Mouse (Mus musculus) retina, adult 2 months (tissue): ENCODE results near the gene Mtcl1.

ENCODE experiments used
- DNase-seq: peaks from one replicate; pipeline ENCODE4 v3.0.0-alpha.2; 2012; ENCODE audit warnings: low read depth, low spot score

Mtcl1 gene

GRCm38 (mm10) chr17:66325440-66326203 is 123.9 kb downstream of the Mtcl1 start:
- peak; percentile 71 for DNase-seq

- DNase-seq = no peak
Measured at GRCm38 (mm10) chr17:66324836-66325235, 124.7 kb downstream of the Mtcl1 start.

- no peak for DNase-seq
Measured at GRCm38 (mm10) chr17:66322646-66323255, 126.8 kb downstream of the Mtcl1 start.

- DNase-seq = no peak
Measured at GRCm38 (mm10) chr17:66321933-66322332, 127.6 kb downstream of the Mtcl1 start.

- no peak for DNase-seq
Measured at GRCm38 (mm10) chr17:66320716-66321372, 128.7 kb downstream of the Mtcl1 start.

- DNase-seq = no peak
Measured at GRCm38 (mm10) chr17:66318031-66318430, 131.5 kb downstream of the Mtcl1 start.

- DNase-seq = no peak
Measured at GRCm38 (mm10) chr17:66317576-66317975, 132.0 kb downstream of the Mtcl1 start.

- DNase-seq = no peak
Measured at GRCm38 (mm10) chr17:66317156-66317555, 132.4 kb downstream of the Mtcl1 start.

- DNase-seq = no peak
Measured at GRCm38 (mm10) chr17:66315451-66315850, 134.1 kb downstream of the Mtcl1 start.

- DNase-seq = no peak
Measured at GRCm38 (mm10) chr17:66314566-66315285, 134.8 kb downstream of the Mtcl1 start.

- DNase-seq = no peak
Measured at GRCm38 (mm10) chr17:66301906-66302305, 147.6 kb downstream of the Mtcl1 start.

- DNase-seq = no peak
Measured at GRCm38 (mm10) chr17:66301267-66301666, 148.3 kb downstream of the Mtcl1 start.

GRCm38 (mm10) chr17:66297721-66298120 is 151.8 kb downstream of the Mtcl1 start:
- no peak for DNase-seq

- DNase-seq = no peak
Measured at GRCm38 (mm10) chr17:66293581-66293980, 156.0 kb downstream of the Mtcl1 start.

- no peak for DNase-seq
Measured at GRCm38 (mm10) chr17:66289894-66290293, 159.7 kb downstream of the Mtcl1 start.
